Mouse (Mus musculus) MEL (cell line): ENCODE data around the gene Hc.

ENCODE experiments used
- CTCF ChIP-seq, 3 experiments: IDR thresholded peaks in 2 of 3; conservative IDR thresholded peaks in 1 of 3; 2 replicates each; pipeline ENCODE4 v1.5.1; 2011 to 2012; ENCODE audit warnings: low read length in 3 of 3, low read depth in 2 of 3, mild to moderate bottlenecking in 2 of 3, improper control_type of control experiment in 1 of 3, inconsistent platforms in 1 of 3, mixed read lengths in 1 of 3, moderate library complexity in 1 of 3; ENCODE audit not compliant: control insufficient read depth in 1 of 3, insufficient read depth in 1 of 3, poor library complexity in 1 of 3, severe bottlenecking in 1 of 3
- GATA1 ChIP-seq: IDR thresholded peaks from 2 replicates; pipeline ENCODE4 v1.6.1; 2011; ENCODE audit warnings: low read depth, low read length, improper control_type of control experiment
- NRF1 ChIP-seq: IDR thresholded peaks from 2 replicates; pipeline ENCODE4 v1.6.1; 2014; ENCODE audit warnings: low read depth, mild to moderate bottlenecking, inconsistent platforms, low read length, improper control_type of control experiment, moderate library complexity; ENCODE audit not compliant: poor library complexity, insufficient read depth, severe bottlenecking
- POLR2AphosphoS5 ChIP-seq: IDR thresholded peaks from 2 replicates; pipeline ENCODE4 v1.6.1; 2012; ENCODE audit warnings: low read depth, borderline replicate concordance, mild to moderate bottlenecking, inconsistent platforms, low read length, moderate library complexity, mixed read lengths
- SMC3 ChIP-seq: IDR thresholded peaks from 2 replicates; pipeline ENCODE4 v1.6.1; 2011; ENCODE audit warnings: low read depth, low read length, improper control_type of control experiment
- ZKSCAN1 ChIP-seq: IDR thresholded peaks from 2 replicates; pipeline ENCODE4 v1.6.1; 2012; ENCODE audit warnings: low read depth, mild to moderate bottlenecking, inconsistent platforms, low read length, improper control_type of control experiment, moderate library complexity

DNA sequence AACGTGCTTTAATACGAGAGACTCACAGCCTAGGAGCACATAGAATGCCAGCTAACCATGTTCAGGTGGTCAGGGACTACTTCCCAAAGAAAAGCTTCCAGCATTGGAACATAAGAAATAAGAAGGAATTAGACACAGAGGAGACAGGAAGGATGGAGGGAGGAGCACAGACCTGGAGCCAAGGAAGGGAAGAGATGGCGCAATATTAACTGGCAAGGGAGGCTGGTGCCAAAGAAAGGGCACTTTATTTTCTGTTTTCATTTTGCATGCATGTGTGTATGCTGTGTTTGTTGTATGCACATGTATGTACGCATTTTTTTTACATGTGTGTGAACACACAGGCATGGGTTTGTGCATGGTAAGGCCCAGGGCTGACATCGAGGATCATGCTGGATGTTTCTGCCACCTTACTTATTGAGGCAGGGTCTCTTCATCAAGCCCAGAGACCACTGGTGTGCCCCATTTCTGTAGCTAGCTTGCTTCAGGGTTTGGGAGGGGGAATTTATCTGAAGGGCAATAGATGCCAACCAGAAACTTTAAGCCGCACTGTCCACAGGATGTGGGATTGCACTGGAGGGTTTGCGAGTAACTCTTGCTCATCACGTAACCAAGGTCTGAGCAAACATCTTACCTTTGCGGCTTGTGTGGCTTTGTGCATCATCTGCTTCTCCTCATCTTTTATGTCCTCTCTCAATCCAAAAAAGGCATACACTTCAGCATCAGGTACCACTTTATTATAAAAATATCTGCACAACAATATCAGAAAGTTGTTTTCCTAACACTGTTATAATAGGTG, 22.5 kb downstream of the Hc start:
- TF ChIP-seq CTCF (IDR thresholded peaks at IDR 0.05 in 2 of 3, conservative IDR thresholded peaks at IDR 0.05 in 1 of 3; ENCODE audit: control insufficient read depth in 1 of 3, insufficient read depth in 1 of 3, low read depth in 2 of 3, low read length in 3 of 3, poor library complexity in 1 of 3, severe bottlenecking in 1 of 3): no peak
- no peak for TF ChIP-seq GATA1
- TF ChIP-seq SMC3: no peak
- no peak for TF ChIP-seq NRF1
- no peak for TF ChIP-seq POLR2AphosphoS5
- no peak for TF ChIP-seq ZKSCAN1
